Mouse (Mus musculus) heart, postnatal 36 days (tissue): Measurements from ENCODE around the gene Habp2. TPM values are rescaled to one million over a fixed set of nuclear protein-coding genes. Genes with fewer than 3 reads are reported as not detected.

ENCODE experiments used
- DNase-seq, 2 experiments: peaks; one replicate each; pipeline ENCODE4 v3.0.0; 2021 to 2022
- intact Hi-C: fragments of 180-260 bp; cut with DNase I; formaldehyde crosslinking; loops from one replicate; pipeline ENCODE4 v1.15.1; 2025
- total RNA-seq, 2 experiments: library from RNA; stranded (reverse); gene quantifications; 2 replicates each; pipeline ENCODE4 v1.2.3; 2021

Habp2 gene
- not detected for total RNA-seq

DNA sequence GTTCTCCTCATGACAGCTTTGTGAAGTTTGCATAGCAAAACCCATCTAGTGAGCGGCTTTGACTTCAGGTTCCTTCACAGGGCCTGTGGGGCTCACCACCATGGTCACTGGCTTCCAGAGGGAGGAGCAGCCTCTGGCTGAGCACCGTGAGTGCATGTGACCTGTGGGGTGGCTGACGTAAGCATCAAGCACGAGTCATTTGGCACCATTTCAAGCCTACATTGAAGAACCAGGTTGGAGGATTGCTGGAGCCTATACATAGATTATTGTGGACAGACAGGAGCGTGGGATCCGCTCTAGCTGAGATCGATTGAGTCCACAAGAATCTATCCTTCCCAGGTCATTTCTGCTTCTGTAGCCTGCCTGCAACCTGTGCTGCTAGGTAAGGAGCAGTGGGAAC lies at the start of gene Habp2:
TSS of gene Habp2 (plus strand) at position 272 of the 400 bp plus-strand sequence.
- DNase-seq: no peak
- intact Hi-C loops: no loop called here

DNA sequence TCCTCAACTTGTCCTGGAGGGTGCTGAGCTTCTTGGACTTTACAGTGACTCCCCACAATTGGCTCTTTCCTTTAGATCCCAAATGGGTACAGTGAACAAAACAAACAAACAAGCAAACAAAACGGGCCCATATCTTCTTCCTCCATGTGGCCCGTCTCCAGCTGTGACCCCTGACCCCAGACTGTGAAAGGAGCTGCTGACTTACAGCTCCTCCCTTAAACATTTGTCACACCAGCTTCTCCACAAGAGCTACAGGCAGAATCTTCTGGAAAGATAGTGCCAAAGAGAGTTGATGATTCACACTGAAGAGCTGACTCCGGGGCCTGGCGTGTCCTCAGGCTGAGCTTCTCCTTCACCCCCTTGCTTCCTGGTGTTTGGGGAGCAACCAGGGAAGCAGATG lies 48.4 kb upstream of the Habp2 start:
- DNase-seq: no peak
- intact Hi-C loops: no loop called here

DNA sequence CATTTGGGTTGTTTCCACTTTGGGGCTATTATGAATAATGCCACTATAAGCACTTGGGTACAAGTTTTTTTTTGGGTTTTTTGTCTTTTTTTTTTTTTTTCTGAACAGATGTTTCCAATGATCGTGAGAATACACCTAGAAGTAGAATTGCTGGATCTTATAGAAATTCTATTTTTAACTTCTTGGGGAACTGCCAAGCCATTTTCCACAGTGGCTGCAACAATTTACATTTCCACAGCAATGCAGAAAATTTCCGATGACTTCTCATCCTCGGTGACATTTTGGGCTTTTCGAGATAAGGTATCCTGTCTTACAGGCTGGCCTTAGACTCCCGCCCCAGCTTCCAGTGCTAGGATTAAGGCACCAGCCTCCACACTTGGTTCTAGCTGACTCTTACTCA lies 41.7 kb upstream of the Habp2 start:
- DNase-seq: no peak
- intact Hi-C loops: no loop called here

GRCm38 (mm10) chr19:56252815-56253214 lies 34.1 kb upstream of the Habp2 start:
- intact Hi-C loops: no loop called here
- DNase-seq: no peak

GRCm38 (mm10) chr19:56253271-56253670 lies 33.7 kb upstream of the Habp2 start:
- DNase-seq: peak; percentile 29 to 30
- intact Hi-C loops: no loop called here

- peak in 1 of 2 experiments; percentile 17 for DNase-seq
- intact Hi-C loops: loop anchor here (2.0 to 5.0 kb wide), 3 partner anchors 40 to 918 kb away; no protein-coding TSS in a partner anchor
These were observed 32.2 kb upstream of the Habp2 start for GRCm38 (mm10) chr19:56254751-56255150.

GRCm38 (mm10) chr19:56255506-56255905 lies 31.4 kb upstream of the Habp2 start:
- intact Hi-C loops: loop anchor here (2.0 to 5.0 kb wide), 3 partner anchors 39 to 919 kb away; no protein-coding TSS in a partner anchor
- peak; percentile 9 to 27 for DNase-seq

- intact Hi-C loops: loop anchor here (5.0 kb wide), 1 partner anchor 844 kb away; no protein-coding TSS in a partner anchor
- DNase-seq: no peak
These were observed 30.7 kb upstream of the Habp2 start for GRCm38 (mm10) chr19:56256235-56256634.

GRCm38 (mm10) chr19:56256741-56257140 lies 30.2 kb upstream of the Habp2 start:
- DNase-seq: no peak
- intact Hi-C loops: loop anchor here (5.0 kb wide), 1 partner anchor 844 kb away; no protein-coding TSS in a partner anchor

DNA sequence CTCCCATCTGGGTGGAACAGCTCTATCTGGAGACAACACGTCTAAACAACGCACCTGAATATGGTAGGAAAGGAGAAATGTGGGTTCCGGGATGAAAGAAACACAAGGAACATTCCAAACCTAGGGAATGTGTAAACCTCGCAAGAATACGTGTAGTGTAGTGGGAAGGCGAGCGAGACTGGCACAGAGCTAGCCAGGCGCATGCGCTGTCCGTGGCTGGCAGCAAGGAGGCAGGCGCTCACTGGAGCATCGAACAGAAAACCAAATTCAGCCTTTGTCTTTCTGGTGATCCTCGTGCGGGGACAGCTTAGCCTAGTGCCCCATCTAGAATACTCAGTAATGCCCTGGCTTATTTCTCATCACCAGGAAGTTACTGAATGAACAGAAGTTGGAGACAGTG lies 23.2 kb upstream of the Habp2 start:
- DNase-seq: no peak

GRCm38 (mm10) chr19:56264175-56264574 lies 22.8 kb upstream of the Habp2 start:
- no peak for DNase-seq
- intact Hi-C loops: no loop called here

More for the DNA sequence above, 23.2 kb upstream of the Habp2 start:
- intact Hi-C loops: no loop called here

DNA sequence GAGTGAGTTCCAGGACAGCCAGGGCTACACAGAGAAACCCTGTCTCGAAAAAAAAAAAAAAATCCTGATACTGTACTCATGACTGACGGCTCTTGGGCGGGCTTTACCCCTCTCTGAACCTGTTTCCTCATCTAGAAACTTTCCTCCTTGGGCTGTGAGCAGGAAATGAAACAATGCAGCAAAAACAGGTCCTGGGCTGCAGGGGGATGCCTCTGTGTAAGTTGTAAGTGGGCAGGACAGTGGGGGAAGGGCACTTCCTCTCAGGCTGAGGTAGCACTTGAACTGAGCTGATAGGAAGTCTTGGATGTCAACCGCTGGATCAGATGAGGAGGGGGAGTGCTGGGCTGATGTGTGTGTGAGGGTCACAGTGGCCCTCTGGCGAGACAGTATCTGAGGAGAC lies 21.8 kb upstream of the Habp2 start:
- DNase-seq: no peak
- intact Hi-C loops: no loop called here

DNA sequence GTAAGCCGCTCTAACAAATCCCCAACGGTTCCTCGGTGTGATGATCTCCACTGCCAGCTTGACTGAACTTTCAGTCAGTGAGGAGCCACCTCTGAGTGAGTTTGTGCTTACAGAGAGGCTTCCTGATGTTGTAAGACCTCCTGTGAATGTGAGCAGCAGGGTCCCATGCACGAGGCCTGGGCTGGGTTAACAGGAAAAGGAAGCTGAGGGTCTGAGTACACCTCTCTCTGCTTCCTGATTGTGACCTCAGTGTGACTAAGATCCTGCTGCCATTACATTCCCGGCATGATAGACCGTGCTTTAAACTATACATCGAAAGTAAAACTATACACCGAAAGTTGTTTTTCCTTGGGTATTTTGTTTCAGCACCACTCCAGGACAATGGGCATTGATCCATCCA lies 14.9 kb upstream of the Habp2 start:
- intact Hi-C loops: no loop called here
- DNase-seq: no peak

GRCm38 (mm10) chr19:56277140-56277804 lies 9.7 kb upstream of the Habp2 start:
- intact Hi-C loops: no loop called here
- no peak for DNase-seq

GRCm38 (mm10) chr19:56277951-56278350 lies 9.0 kb upstream of the Habp2 start:
- no peak for DNase-seq
- intact Hi-C loops: no loop called here

DNA sequence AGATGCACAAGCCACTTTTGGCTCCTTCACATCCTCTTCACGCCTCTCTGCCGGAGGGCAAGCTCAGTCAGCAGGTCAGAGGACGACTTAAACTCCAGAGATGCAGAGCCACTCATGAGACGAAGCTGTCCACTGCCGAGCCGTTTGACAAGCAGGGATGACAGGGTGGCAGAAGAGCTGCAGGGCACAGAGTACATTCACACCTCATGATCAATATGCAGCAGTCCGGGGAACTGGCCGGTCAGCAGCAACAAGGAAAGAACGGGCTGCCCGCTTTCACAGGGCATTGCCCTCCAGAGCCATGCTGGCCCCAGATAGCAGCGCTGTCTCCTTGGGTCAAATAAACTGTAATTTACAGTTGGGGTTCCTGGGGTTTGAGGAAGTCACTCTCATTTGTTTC lies 8.6 kb upstream of the Habp2 start:
- intact Hi-C loops: no loop called here
- DNase-seq: no peak

GRCm38 (mm10) chr19:56285222-56285621 lies 1.7 kb upstream of the Habp2 start:
- DNase-seq: no peak
- intact Hi-C loops: no loop called here

- intact Hi-C loops: no loop called here
- DNase-seq: no peak
These were observed 837 bp downstream of the Habp2 start for GRCm38 (mm10) chr19:56287580-56288367.

- intact Hi-C loops: no loop called here
- no peak for DNase-seq
These were observed 1.5 kb downstream of the Habp2 start for GRCm38 (mm10) chr19:56288436-56288835.

DNA sequence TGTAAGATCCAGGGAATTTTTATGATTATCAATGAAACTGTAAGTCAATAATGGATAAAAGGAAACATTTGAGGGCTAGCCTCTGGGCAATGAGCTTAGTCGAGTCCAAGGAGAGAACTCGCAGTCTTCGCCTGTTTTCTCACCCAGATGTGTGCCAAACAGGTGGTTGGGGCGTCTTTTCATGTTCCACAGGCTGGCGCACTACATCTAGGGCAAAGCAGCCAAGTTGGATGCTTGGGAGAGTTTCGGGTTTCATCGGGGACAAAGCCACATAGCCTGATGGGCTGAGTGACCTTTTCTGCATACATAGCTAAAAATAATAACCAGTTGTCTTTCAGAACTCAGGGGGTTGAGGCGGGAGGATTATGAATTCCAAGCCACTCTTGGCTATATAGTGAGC lies 2.7 kb downstream of the Habp2 start:
- intact Hi-C loops: no loop called here
- no peak for DNase-seq

DNA sequence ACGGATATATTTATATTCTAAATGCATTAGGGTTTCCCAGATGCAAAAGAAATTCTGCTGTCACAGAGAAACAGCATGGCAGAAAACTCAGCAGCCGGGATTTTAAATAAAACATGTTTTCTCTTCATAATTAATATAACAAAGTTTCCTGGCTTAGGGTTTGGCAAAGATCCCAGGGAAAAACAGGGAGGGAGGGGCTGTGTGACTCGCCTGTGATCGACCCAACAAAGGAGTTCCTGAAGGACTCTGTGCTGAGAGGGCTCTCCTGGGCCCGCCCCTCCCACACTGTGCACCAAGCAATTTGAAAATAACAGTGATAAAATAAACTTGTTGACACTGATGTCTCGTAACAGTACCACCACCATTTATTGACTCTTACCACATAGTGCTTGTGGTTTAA lies 5.0 kb downstream of the Habp2 start:
- peak in 1 of 2 experiments; percentile 9 for DNase-seq
- intact Hi-C loops: no loop called here

DNA sequence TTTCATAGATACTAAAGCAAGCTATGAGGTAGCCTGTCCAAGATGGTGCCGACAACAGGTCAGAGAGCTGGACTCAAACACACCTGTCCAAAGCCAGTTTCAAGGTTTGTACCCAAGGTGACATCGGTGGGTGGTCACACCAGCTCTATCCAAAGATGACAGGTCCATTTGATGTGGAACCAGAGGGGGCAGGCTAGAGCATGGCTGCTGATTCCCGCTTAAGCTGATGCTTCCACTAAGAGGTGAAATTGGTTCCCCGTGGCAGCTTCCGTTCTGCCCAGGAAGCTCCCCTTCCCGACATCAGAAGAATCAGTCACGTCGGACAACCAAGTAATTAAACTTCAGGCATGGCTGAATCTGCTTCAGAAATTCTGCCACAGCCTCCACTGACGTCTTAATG lies 5.4 kb downstream of the Habp2 start:
- intact Hi-C loops: no loop called here

More for the DNA sequence above, 5.4 kb downstream of the Habp2 start:
- no peak for DNase-seq
